Mouse (Mus musculus): ENCODE data around the gene Kcnj3.

DNA sequence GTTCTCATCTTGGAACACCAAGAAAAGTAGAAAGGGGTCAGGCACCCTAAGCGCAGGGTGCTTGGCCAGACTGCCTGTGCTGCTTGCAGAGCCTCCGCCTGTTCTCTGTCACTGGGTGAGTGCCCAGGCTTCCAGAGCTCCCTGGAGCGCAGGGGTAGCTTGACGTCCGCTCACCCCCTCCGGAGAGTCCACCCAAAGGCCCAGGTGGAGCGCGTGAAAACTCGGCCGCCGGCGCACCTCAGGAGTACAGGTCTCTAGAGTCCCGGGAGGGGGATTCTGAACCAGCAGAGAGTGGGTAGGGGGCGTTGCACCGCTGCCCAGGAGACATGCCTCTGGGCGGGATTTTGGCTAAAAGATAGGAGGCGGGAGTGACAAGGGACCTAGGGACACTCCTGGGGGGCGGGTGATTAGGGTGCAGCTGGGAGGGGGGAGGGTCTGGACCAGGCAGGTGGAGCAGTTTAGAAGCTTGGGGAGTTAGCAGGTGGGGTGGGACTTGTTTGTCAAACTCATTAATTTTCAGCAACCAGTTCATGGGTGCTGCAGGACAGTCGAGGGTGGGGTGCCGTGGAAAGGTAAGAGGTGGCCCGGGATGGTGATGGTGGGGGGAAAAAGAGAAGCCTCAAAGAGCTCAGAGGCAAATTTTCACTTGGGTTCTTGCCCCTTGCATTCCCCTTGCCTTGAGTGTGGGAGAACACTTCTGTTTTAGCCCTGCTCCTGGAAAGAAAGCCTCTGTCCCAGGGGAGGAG, 664 bp downstream of the Kcnj3 start:
- TF ChIP-seq CTCF (IDR thresholded peaks at IDR 0.05; ENCODE audit: control insufficient read depth, insufficient read depth, insufficient read length) (no peak), MAX (IDR thresholded peaks at IDR 0.05) (no peak)

Measured in C2C12 (cell line).